Mouse (Mus musculus) MEL (cell line): ENCODE measurements around the gene Mars2.

ENCODE experiments used
- E2F4 ChIP-seq: IDR thresholded peaks from 2 replicates; pipeline ENCODE4 v1.6.1; 2011; ENCODE audit warnings: low read depth, low read length, improper control_type of control experiment, borderline replicate concordance
- GATA1 ChIP-seq: IDR thresholded peaks from 2 replicates; pipeline ENCODE4 v1.6.1; 2011; ENCODE audit warnings: low read depth, low read length, improper control_type of control experiment
- MEF2A ChIP-seq: IDR thresholded peaks from 2 replicates; pipeline ENCODE4 v1.6.1; 2014; ENCODE audit warnings: low read depth, mild to moderate bottlenecking, inconsistent platforms, low read length, improper control_type of control experiment; ENCODE audit not compliant: poor library complexity, insufficient replicate concordance, severe bottlenecking; ENCODE audit errors: extremely low read depth
- POLR2A ChIP-seq, 2 experiments: IDR thresholded peaks; 2 replicates each; pipeline ENCODE4 v1.6.1; 2011 to 2012; ENCODE audit warnings: low read length in 2 of 2, mild to moderate bottlenecking in 2 of 2, control low read depth in 1 of 2, improper control_type of control experiment in 1 of 2, low read depth in 1 of 2, moderate library complexity in 1 of 2; ENCODE audit not compliant: control insufficient read depth in 1 of 2, insufficient read depth in 1 of 2, poor library complexity in 1 of 2
- SMC3 ChIP-seq: IDR thresholded peaks from 2 replicates; pipeline ENCODE4 v1.6.1; 2011; ENCODE audit warnings: low read depth, low read length, improper control_type of control experiment
- TCF12 ChIP-seq: IDR thresholded peaks from 2 replicates; pipeline ENCODE4 v1.6.1; 2014; ENCODE audit warnings: low read depth, mild to moderate bottlenecking, inconsistent platforms, low read length, improper control_type of control experiment, moderate library complexity
- USF1 ChIP-seq: IDR thresholded peaks from 2 replicates; pipeline ENCODE4 v1.6.1; 2014; ENCODE audit warnings: low read depth, mild to moderate bottlenecking, inconsistent platforms, low read length, improper control_type of control experiment, moderate library complexity

DNA sequence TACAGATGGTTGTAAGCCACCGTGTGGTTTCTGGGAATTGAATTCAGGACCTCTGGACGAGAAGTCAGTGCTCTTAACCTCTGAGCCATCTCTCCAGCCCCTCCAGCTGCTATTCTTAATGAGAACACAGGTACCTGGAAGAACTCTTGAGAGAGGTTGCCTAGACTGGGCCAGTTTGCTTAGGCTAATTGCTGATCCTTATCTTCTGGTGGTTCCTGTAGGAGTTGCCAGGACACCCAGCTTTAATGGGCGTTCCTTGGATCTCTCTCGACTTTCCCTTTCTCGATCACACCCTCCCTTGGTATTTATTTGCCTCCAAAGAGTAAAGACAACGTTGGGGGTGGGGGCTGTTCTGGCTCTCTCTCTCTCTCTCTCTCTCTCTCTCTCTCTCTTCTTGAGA lies 23.5 kb upstream of the Mars2 start:
- no peak for TF ChIP-seq GATA1
- TF ChIP-seq TCF12 = no peak
- no peak for TF ChIP-seq E2F4
- TF ChIP-seq MEF2A = no peak
- TF ChIP-seq SMC3 = no peak
- no peak for TF ChIP-seq POLR2A (IDR thresholded peaks at IDR 0.05; ENCODE audit: control insufficient read depth in 1 of 2, insufficient read depth in 1 of 2, low read depth in 1 of 2, low read length in 2 of 2, poor library complexity in 1 of 2)
- no peak for TF ChIP-seq USF1
